8 mouse cellular contexts compared by ENCODE assay signal in the genomic region with DNA sequence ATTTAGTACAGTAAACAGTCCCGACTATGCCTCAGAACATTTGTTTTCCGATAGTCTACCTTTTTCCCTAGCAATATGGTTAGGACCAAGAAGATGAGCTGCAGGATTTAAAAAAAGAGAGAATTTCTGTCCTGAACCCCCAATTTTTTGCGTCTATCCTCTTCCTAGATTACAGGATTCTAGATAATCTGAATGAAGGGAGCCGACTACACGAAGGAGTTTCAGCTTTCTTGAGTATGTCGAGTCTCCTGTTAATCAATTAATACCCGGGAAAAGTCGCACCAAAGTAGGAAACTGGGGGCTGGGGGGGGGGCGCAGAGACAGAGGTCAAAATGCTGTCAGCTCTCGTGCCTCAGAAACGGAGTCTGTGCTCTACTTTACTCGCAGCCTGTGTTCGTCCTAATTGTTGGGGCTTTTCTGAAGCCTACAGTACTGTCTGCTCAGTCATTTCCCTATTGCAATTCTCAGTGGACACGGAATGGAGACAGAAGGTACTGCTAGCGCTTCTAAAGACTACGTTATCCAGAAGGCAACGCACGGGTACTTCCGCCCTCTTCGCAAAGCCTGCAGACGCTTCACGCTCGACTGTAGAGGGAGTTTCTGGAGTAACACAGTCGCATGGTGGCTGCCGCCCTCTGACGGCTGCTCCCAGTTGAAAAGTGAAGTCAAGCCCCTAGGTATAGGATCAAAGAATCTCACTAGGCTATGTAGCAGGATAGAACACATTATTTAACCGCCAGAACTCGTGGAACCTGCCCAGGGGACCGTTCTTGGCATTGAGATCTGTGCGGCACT. TPM values are rescaled to one million over a fixed set of nuclear protein-coding genes. Genes with fewer than 3 reads are reported as not detected.
A peak's percentile ranks its signal among the peaks of the same experiment; 100 is the strongest.
DNase-seq lines count a peak whose midpoint lies in the region; ATAC-seq and TF ChIP-seq lines count a peak whose summit lies in the region.

No protein-coding gene starts in this region.

- peak overlapping the region; percentile 82 for H3K27ac ChIP-seq in cerebellum, adult 2 months (ENCODE audit: insufficient read depth, low read length)
- H3K27ac ChIP-seq in forebrain, postnatal 0 days (ENCODE audit: low read depth, low read length): peak overlapping the region; percentile 81

- peak; percentile 72 for ATAC-seq in forebrain, postnatal 0 days

- H3K9me3 ChIP-seq in forebrain, postnatal 0 days (ENCODE audit: low read length): no peaks in the 10 kb centered on the region

- peaks cover 6% of the 10 kb centered on the region; the same call in 1 of the 2 replicates for H3K4me1 ChIP-seq in cerebellum, adult 2 months (ENCODE audit: control insufficient read depth, insufficient read depth, low read length)
- H3K4me1 ChIP-seq in forebrain, postnatal 0 days (ENCODE audit: insufficient read depth): peaks cover 11% of the 10 kb centered on the region

- peak; percentile 91 for DNase-seq in NIH3T3 (ENCODE audit: low read depth)
- DNase-seq in cerebellum, adult 2 months: peak; percentile 87 to 93
- DNase-seq in forebrain, postnatal 0 days: peak; percentile 95
- peak; percentile 87 for DNase-seq in heart, postnatal 4 days
- peak; percentile 95 for DNase-seq in layer of hippocampus, adult 9-11 months
- peak; percentile 95 for DNase-seq in lung, postnatal 25 days (ENCODE audit: low spot score)
- peak; percentile 96 for DNase-seq in retina, postnatal 1 day
- DNase-seq in thymus, postnatal 4 days: peak; percentile 84

- peak overlapping the region; percentile 33 for H3K9ac ChIP-seq in forebrain, postnatal 0 days

- peaks cover 14% of the 10 kb centered on the region for H3K36me3 ChIP-seq in forebrain, postnatal 0 days (ENCODE audit: insufficient read depth)

- peak overlapping the region; percentile 69 for H3K4me2 ChIP-seq in forebrain, postnatal 0 days (ENCODE audit: low read depth)

- H3K27me3 ChIP-seq in cerebellum, adult 2 months (ENCODE audit: control insufficient read depth, insufficient read depth, low read length): no peaks in the 10 kb centered on the region
- no peaks in the 10 kb centered on the region for H3K27me3 ChIP-seq in forebrain, postnatal 0 days (ENCODE audit: insufficient read depth, low read length)

- WGBS in cerebellum, adult 2 months: under 1% methylated on average over 30 of the region's 30 CpGs
- WGBS in forebrain, postnatal 0 days: 3% methylated on average over 30 of the region's 30 CpGs

- TF ChIP-seq CTCF in cerebellum, adult 2 months (IDR thresholded peaks at IDR 0.05; ENCODE audit: borderline replicate concordance, insufficient read depth, low read depth, low read length): peak; percentile 71
- TF ChIP-seq CTCF in forebrain, postnatal 0 days (IDR thresholded peaks at IDR 0.05; ENCODE audit: low read depth): peak; percentile 92

- peak overlapping the region; percentile 50 for H3K4me3 ChIP-seq in cerebellum, adult 2 months (replicated peaks; ENCODE audit: insufficient read depth, low read depth, low read length)
- H3K4me3 ChIP-seq in forebrain, postnatal 0 days (ENCODE audit: low read depth, low read length): peak overlapping the region; percentile 76

- TF ChIP-seq POLR2A in cerebellum, adult 2 months (IDR thresholded peaks at IDR 0.05; ENCODE audit: borderline replicate concordance, insufficient read depth, low read length): peak; percentile 55; the same call in 1 of the 2 replicates

RNA-seq across cellular contexts. Expression of a gene that starts 1.4 kb away (rescaled TPM):
- 226 and 230 TPM in 2 replicates for polyA plus RNA-seq in cerebellum, adult 2 months (2012; rRNA removed)
- total RNA-seq in forebrain, postnatal 0 days (2014; rRNA removed): 150 and 154 TPM in 2 replicates
- polyA plus RNA-seq in forebrain, postnatal 0 days (2015; fragmentation: Nextera tagmentation; extraction: Ambion mirVana): 21.0 and 21.5 TPM in 2 replicates
- total RNA-seq in heart, postnatal 4 days (2021): 10 to 100 TPM; 68.2 to 70.9 TPM

RNA-seq across cellular contexts. Expression of a gene that starts 11.5 kb away (rescaled TPM):
- polyA plus RNA-seq in cerebellum, adult 2 months (2012; rRNA removed): 14.3 and 14.8 TPM in 2 replicates
- 11.8 and 16.5 TPM in 2 replicates for total RNA-seq in forebrain, postnatal 0 days (2014; rRNA removed)
- polyA plus RNA-seq in forebrain, postnatal 0 days (2015; fragmentation: Nextera tagmentation; extraction: Ambion mirVana): 3.7 and 4.5 TPM in 2 replicates
- 10 to 100 TPM; 47.5 to 53.2 TPM for total RNA-seq in heart, postnatal 4 days (2021)

RNA-seq across cellular contexts. Expression of a gene that starts 17.8 kb away (rescaled TPM):
- polyA plus RNA-seq in cerebellum, adult 2 months (2012; rRNA removed): 9.2 and 10.9 TPM in 2 replicates
- total RNA-seq in forebrain, postnatal 0 days (2014; rRNA removed): 5.0 and 8.3 TPM in 2 replicates
- polyA plus RNA-seq in forebrain, postnatal 0 days (2015; fragmentation: Nextera tagmentation; extraction: Ambion mirVana): 0.59 and 0.98 TPM in 2 replicates
- 10 to 100 TPM in 1 of 2 experiments, 1 to 10 TPM in 1; 9.9 to 10.2 TPM for total RNA-seq in heart, postnatal 4 days (2021)

RNA-seq across cellular contexts. Expression of a gene that starts 18.6 kb away (rescaled TPM):
- 29.0 and 29.6 TPM in 2 replicates for polyA plus RNA-seq in cerebellum, adult 2 months (2012; rRNA removed)
- 23.4 and 25.3 TPM in 2 replicates for total RNA-seq in forebrain, postnatal 0 days (2014; rRNA removed)
- 14.9 and 17.3 TPM in 2 replicates for polyA plus RNA-seq in forebrain, postnatal 0 days (2015; fragmentation: Nextera tagmentation; extraction: Ambion mirVana)
- 1 to 10 TPM; 7.2 to 9.6 TPM for total RNA-seq in heart, postnatal 4 days (2021)

RNA-seq across cellular contexts. Expression of a gene that starts 28.5 kb away (rescaled TPM):
- polyA plus RNA-seq in cerebellum, adult 2 months (2012; rRNA removed): 121 and 124 TPM in 2 replicates
- total RNA-seq in forebrain, postnatal 0 days (2014; rRNA removed): 119 and 121 TPM in 2 replicates
- polyA plus RNA-seq in forebrain, postnatal 0 days (2015; fragmentation: Nextera tagmentation; extraction: Ambion mirVana): 25.4 and 31.3 TPM in 2 replicates
- total RNA-seq in heart, postnatal 4 days (2021): 100 to 1,000 TPM; 108 to 109 TPM

Comparison
In these comparisons a context has a peak if more than half of its experiments do, and no peak if none do; other contexts are left out.
1. Peak in every context shown above with its lines: DNase-seq, ATAC-seq, H3K4me3 ChIP-seq and H3K27ac ChIP-seq.